Mouse (Mus musculus) liver, embryonic 14.5 days (tissue): ENCODE results near the gene En2. TPM values are rescaled to one million over a fixed set of nuclear protein-coding genes. Genes with fewer than 3 reads are reported as not detected.

Experiments
- ATAC-seq: fragments of 200-750 bp; cut with Nextera tagmentation; 2 replicates; pipeline ENCODE4 v1.8.0; 2017; ENCODE audit warnings: moderate number of reproducible peaks, mild to moderate bottlenecking, moderate library complexity; ENCODE audit not compliant: insufficient read depth
- DNase-seq, 3 experiments: peaks; one replicate each; pipeline ENCODE4 v3.0.0-alpha.2; 2012 to 2013; ENCODE audit warnings: low read depth in 3 of 3, low spot score in 3 of 3
- H3K27ac ChIP-seq: fragments of 300-500 bp; sonication (generic); 2 replicates; pipeline ENCODE4 v1.5.1; 2014; ENCODE audit warnings: moderate library complexity, mild to moderate bottlenecking, control low read depth, inconsistent platforms
- H3K27me3 ChIP-seq: fragments of 300-500 bp; sonication (generic); 2 replicates; pipeline ENCODE4 v1.6.1; 2014; ENCODE audit warnings: mild to moderate bottlenecking, low read length, moderate library complexity; ENCODE audit not compliant: control insufficient read depth, insufficient read depth
- H3K36me3 ChIP-seq: fragments of 300-500 bp; sonication (generic); replicated peaks from 2 replicates; pipeline ENCODE4 v1.6.1; 2014; ENCODE audit warnings: low read depth; ENCODE audit not compliant: control insufficient read depth, insufficient read depth
- H3K4me1 ChIP-seq, 2 experiments: fragments of 200-500 bp in 1 of 2; fragments of 300-500 bp in 1 of 2; sonication (generic) in 1 of 2; replicated peaks; 2 replicates each; pipeline ENCODE4 v1.6.1; 2012 to 2014; ENCODE audit warnings: antibody characterized with exemption in 1 of 2, inconsistent platforms in 1 of 2, low read length in 1 of 2; ENCODE audit not compliant: control insufficient read depth in 2 of 2, insufficient read depth in 2 of 2
- H3K4me2 ChIP-seq: fragments of 300-500 bp; sonication (generic); 2 replicates; pipeline ENCODE4 v1.6.1; 2014; ENCODE audit warnings: low read depth, mild to moderate bottlenecking, control low read depth, moderate library complexity
- H3K4me3 ChIP-seq, 2 experiments: fragments of 200-500 bp in 1 of 2; fragments of 300-500 bp in 1 of 2; sonication (generic) in 1 of 2; 2 replicates each; pipeline ENCODE4 v1.5.1; 2012 to 2014; ENCODE audit warnings: low read depth in 2 of 2, low read length in 2 of 2, mild to moderate bottlenecking in 2 of 2, control low read depth in 1 of 2, inconsistent platforms in 1 of 2, moderate library complexity in 1 of 2; ENCODE audit not compliant: insufficient read depth in 1 of 2
- H3K9ac ChIP-seq: fragments of 300-500 bp; sonication (generic); replicated peaks from 2 replicates; pipeline ENCODE4 v1.6.1; 2014; ENCODE audit warnings: mild to moderate bottlenecking, control low read depth, moderate library complexity
- H3K9me3 ChIP-seq: fragments of 300-500 bp; sonication (generic); 2 replicates; pipeline ENCODE4 v1.6.1; 2016; ENCODE audit warnings: low read length, mixed read lengths; ENCODE audit not compliant: control insufficient read depth
- CTCF ChIP-seq: IDR thresholded peaks from 2 replicates; pipeline ENCODE4 v1.5.1; 2016; ENCODE audit warnings: antibody characterized with exemption, low read depth, control low read depth
- EP300 ChIP-seq: IDR thresholded peaks from 2 replicates; pipeline ENCODE4 v1.6.1; 2016; ENCODE audit warnings: antibody characterized with exemption, low read depth
- WGBS: fragments of 180-500 bp; shearing (Covaris S2); extraction: QIAGEN DNeasy Blood & Tissue Kit; methylation state at CpG from one replicate; pipeline ENCODE4 v1.1.7; 2014; ENCODE audit not compliant: insufficient replicate concordance; 5-methylcytosine and 5-hydroxymethylcytosine counted together
- polyA plus RNA-seq, 2 experiments: library from polyadenylated mRNA; depleted of rRNA in 1 of 2; stranded (reverse) in 1 of 2; unstranded in 1 of 2; fragments of >200 nt; fragmentation: Nextera tagmentation in 1 of 2; extraction: Ambion mirVana in 1 of 2; gene quantifications; 2 replicates each; pipeline versions ENCODE4 v1.2.1 to v1.2.3; 2012 to 2014

Gene En2
- polyA plus RNA-seq, 2 experiments, result not detected

DNA sequence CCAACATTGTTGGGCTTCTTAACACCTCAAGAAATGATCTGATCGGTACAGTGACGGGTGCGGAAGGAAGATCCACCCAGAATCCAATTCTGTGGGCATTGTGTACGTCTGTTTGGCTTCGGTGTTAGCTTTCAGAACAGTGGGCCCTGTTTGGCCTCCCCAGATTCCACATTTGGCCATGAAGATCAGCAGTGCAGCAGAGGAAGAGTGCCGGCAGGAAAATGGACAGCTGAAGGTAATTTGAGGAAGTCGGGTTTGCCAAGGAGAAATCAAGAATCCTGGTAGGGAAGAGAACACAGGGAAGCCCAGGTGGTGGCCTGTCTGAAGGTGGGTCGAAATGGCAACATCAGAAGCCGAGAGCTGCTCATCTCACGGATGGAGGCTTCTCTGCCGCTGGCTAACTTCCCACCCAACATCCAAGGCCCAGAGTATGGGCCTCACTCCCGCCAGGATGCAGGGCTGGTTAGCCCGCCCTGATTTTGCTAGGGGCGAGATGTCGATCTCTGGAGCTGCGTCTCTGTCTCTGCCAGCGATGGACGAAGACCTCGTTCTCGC lies 4.0 kb upstream of the En2 start:
- Histone ChIP-seq H3K27ac (no peak overlapping the region), H3K36me3 (no peaks in the 10 kb centered on the region), H3K4me3 (no peak overlapping the region), H3K27me3 (peaks cover 94% of the 10 kb centered on the region), H3K4me2 (no peak overlapping the region), H3K9me3 (no peaks in the 10 kb centered on the region), H3K9ac (no peak overlapping the region), H3K4me1 (no peaks in the 10 kb centered on the region)
- DNase-seq (no peak), ATAC-seq (no peak)
- 4% methylated on average over 20 of the region's 20 CpGs for WGBS
- TF ChIP-seq EP300 (no peak), CTCF (no peak)

- peaks cover 96% of the 10 kb centered on the region for H3K27me3 ChIP-seq
- H3K36me3 ChIP-seq, result no peaks in the 10 kb centered on the region
- no peaks in the 10 kb centered on the region for H3K9me3 ChIP-seq
- TF ChIP-seq CTCF (no peak), EP300 (no peak)
- no peak overlapping the region for H3K27ac ChIP-seq
- ATAC-seq (no peak), DNase-seq (no peak)
- no peak overlapping the region for H3K9ac ChIP-seq
- H3K4me2 ChIP-seq, result no peak overlapping the region
- no peak overlapping the region for H3K4me3 ChIP-seq
- WGBS, result 1% methylated on average over 24 of the region's 24 CpGs
- H3K4me1 ChIP-seq, result no peaks in the 10 kb centered on the region
Observed at GRCm38 (mm10) chr5:28161938-28162402, 3.5 kb upstream of the En2 start.

DNA sequence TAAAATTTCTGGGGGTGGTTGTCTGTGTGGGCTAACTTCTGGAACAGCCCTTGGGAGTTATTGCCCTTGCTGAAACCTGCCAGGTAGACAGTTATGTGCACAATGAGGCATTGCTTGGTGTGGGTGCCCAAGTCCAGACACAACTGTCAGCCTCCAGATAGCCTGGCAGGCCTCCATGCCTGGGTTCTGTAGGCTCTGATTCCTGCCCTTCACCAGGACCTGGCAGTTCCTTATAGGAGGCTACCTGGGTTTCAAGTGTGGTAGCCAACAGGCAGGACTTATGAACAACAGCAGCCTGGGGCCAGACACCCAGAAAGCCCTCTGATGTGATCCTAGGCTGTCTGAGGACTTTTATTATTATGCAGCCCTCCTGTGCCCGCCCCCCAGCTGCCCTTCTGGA lies 1.6 kb upstream of the En2 start:
- Histone ChIP-seq H3K27ac (no peak overlapping the region), H3K4me2 (no peak overlapping the region), H3K27me3 (peaks cover 96% of the 10 kb centered on the region), H3K4me3 (no peak overlapping the region), H3K36me3 (no peaks in the 10 kb centered on the region), H3K9ac (no peak overlapping the region), H3K9me3 (no peaks in the 10 kb centered on the region), H3K4me1 (no peaks in the 10 kb centered on the region)
- no peak for DNase-seq
- TF ChIP-seq EP300, result no peak
- no peak for TF ChIP-seq CTCF
- 11% methylated on average over 1 of the region's 1 CpGs for WGBS
- no peak for ATAC-seq

DNA sequence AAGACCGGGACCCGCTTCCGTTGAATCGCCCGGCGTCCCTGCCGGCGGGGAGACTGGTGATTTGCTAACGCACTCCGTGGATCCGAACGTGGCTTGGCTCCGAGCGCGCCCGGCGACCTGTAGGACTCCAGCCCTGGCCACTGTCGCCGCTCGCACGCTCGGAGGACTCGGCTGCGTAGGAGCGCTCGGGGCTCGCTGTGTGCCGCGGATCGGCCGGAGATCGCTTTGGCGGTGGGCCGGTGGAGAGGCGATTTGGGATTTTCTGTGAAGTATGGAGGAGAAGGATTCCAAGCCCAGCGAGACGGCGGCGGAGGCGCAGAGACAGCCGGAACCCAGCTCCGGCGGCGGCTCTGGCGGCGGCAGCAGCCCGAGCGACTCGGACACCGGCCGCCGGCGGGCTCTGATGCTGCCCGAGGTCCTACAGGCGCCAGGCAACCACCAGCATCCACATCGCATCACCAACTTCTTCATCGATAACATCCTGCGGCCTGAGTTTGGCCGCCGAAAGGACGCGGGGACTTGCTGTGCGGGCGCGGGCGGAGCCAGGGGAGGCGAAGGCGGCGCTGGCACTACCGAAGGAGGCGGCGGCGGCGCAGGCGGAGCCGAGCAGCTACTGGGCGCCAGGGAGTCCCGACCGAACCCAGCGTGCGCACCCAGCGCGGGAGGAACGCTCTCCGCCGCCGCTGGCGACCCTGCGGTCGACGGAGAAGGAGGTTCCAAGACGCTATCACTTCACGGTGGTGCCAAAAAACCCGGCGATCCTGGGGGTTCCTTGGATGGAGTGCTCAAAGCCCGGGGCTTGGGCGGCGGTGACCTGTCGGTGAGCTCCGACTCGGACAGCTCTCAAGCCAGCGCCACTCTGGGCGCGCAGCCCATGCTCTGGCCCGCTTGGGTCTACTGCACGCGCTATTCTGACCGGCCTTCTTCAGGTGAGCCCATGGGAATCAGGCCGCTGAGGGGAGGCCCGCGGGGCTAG lies 1.1 kb downstream of the En2 start:
- ATAC-seq, result no peak
- H3K9me3 ChIP-seq, result no peaks in the 10 kb centered on the region
- H3K9ac ChIP-seq, result no peak overlapping the region
- TF ChIP-seq EP300, result no peak
- no peak for TF ChIP-seq CTCF
- H3K27me3 ChIP-seq, result peaks cover 93% of the 10 kb centered on the region
- no peak overlapping the region for H3K27ac ChIP-seq
- no peaks in the 10 kb centered on the region for H3K4me1 ChIP-seq
- no peak for DNase-seq
- peak overlapping the region; percentile 57 for H3K4me2 ChIP-seq
- no peaks in the 10 kb centered on the region for H3K36me3 ChIP-seq
- under 1% methylated on average over 105 of the region's 111 CpGs for WGBS
- H3K4me3 ChIP-seq, result peak overlapping the region in 1 of 2 experiments; percentile 39; a peak in 1 of 4 replicates

- H3K4me2 ChIP-seq, result no peak overlapping the region
- H3K4me3 ChIP-seq, result no peak overlapping the region
Observed at GRCm38 (mm10) chr5:28167611-28168252, 2.2 kb downstream of the En2 start.

More at GRCm38 (mm10) chr5:28167611-28168252, 2.2 kb downstream of the En2 start:
- no peak overlapping the region for H3K27ac ChIP-seq
- peaks cover 94% of the 10 kb centered on the region for H3K27me3 ChIP-seq
- H3K4me1 ChIP-seq, result no peaks in the 10 kb centered on the region
- WGBS, result 2% methylated on average over 29 of the region's 29 CpGs
- no peak overlapping the region for H3K9ac ChIP-seq
- no peaks in the 10 kb centered on the region for H3K9me3 ChIP-seq
- DNase-seq (no peak), ATAC-seq (no peak)
- no peaks in the 10 kb centered on the region for H3K36me3 ChIP-seq
- no peak for TF ChIP-seq CTCF
- TF ChIP-seq EP300, result no peak
